Mouse (Mus musculus) heart, embryonic 11.5 days (tissue): ENCODE results near the gene Numa1. TPM values are rescaled to one million over a fixed set of nuclear protein-coding genes. Genes with fewer than 3 reads are reported as not detected.
A peak's percentile ranks its signal among the peaks of the same experiment; 100 is the strongest.

Source experiments
- ATAC-seq: fragments of 200-750 bp; cut with Nextera tagmentation; replicated peaks from 2 replicates; pipeline ENCODE4 v1.8.0; 2017; ENCODE audit warnings: moderate library complexity; ENCODE audit not compliant: insufficient number of reproducible peaks, low FRiP score, low TSS enrichment
- H3K27ac ChIP-seq: fragments of 300-500 bp; sonication (generic); 2 replicates; pipeline ENCODE4 v1.5.1; 2014; ENCODE audit warnings: mild to moderate bottlenecking, low read depth, low read length
- H3K27me3 ChIP-seq: fragments of 300-500 bp; sonication (generic); 2 replicates; pipeline ENCODE4 v1.6.1; 2014; ENCODE audit warnings: mild to moderate bottlenecking, low read length, mixed read lengths; ENCODE audit not compliant: control insufficient read depth, insufficient read depth
- H3K36me3 ChIP-seq: fragments of 300-500 bp; sonication (generic); 2 replicates; pipeline ENCODE4 v1.6.1; 2014; ENCODE audit warnings: mild to moderate bottlenecking, low read length, moderate library complexity, mixed read lengths; ENCODE audit not compliant: control insufficient read depth, insufficient read depth
- H3K4me1 ChIP-seq: fragments of 300-500 bp; sonication (generic); 2 replicates; pipeline ENCODE4 v1.6.1; 2014; ENCODE audit warnings: low read length; ENCODE audit not compliant: control insufficient read depth, insufficient read depth
- H3K4me2 ChIP-seq: fragments of 300-500 bp; sonication (generic); 2 replicates; pipeline ENCODE4 v1.6.1; 2014; ENCODE audit warnings: mild to moderate bottlenecking, moderate library complexity
- H3K4me3 ChIP-seq: fragments of 300-500 bp; sonication (generic); 2 replicates; pipeline ENCODE4 v1.5.1; 2014; ENCODE audit warnings: low read depth, low read length
- H3K9ac ChIP-seq: fragments of 300-500 bp; sonication (generic); 2 replicates; pipeline ENCODE4 v1.6.1; 2014; ENCODE audit warnings: mild to moderate bottlenecking, low read depth, low read length, moderate library complexity
- H3K9me3 ChIP-seq: fragments of 300-500 bp; sonication (generic); replicated peaks from 2 replicates; pipeline ENCODE4 v1.6.1; 2016; ENCODE audit warnings: low read length; ENCODE audit not compliant: control insufficient read depth
- WGBS: fragments of 180-500 bp; shearing (Covaris S2); extraction: QIAGEN DNeasy Blood & Tissue Kit; methylation state at CpG from one replicate; pipeline ENCODE4 v1.1.7; 2014; ENCODE audit not compliant: insufficient replicate concordance; 5-methylcytosine and 5-hydroxymethylcytosine counted together
- polyA plus RNA-seq: library from polyadenylated mRNA; unstranded; fragments of >200 nt; fragmentation: Nextera tagmentation; extraction: Ambion mirVana; gene quantifications from 2 replicates; pipeline ENCODE4 v1.2.1, GENCODE M21; 2014

Numa1 gene
- polyA plus RNA-seq, 1 experiment from 2014 or later, result 58.0 TPM

DNA sequence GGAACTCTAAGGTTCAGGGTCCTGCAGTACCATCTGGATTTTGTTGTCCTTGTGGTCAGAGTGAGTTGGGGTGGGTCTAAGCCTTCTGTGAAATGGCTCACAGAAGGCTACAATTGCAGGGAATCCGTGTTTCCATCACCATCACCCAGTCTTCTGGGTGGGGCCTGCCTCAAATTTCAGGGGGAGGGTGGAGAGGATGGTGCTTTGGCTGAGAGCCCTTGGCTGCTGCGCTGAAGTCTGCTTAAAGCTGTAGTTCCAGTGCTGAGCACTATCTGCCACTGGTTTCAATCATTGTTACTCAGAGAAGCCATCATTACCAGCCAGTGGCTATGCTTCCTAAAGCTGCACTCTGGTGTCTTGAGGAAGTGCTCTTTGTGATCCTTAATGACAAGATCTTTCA, 40.6 kb downstream of the Numa1 start:
- peaks cover 17% of the 10 kb centered on the region for H3K4me1 ChIP-seq
- no peak for ATAC-seq
- 47% methylated on average over 2 of the region's 2 CpGs for WGBS
- H3K27me3 ChIP-seq, result no peaks in the 10 kb centered on the region
- H3K9me3 ChIP-seq, result no peaks in the 10 kb centered on the region
- no peak overlapping the region for H3K27ac ChIP-seq
- H3K4me2 ChIP-seq, result no peak overlapping the region
- H3K9ac ChIP-seq, result no peak overlapping the region
- H3K4me3 ChIP-seq, result no peak overlapping the region
- 0 out of 2 replicates have a peak, but pooled peaks cover 2% of the 10 kb centered on the region for H3K36me3 ChIP-seq

DNA sequence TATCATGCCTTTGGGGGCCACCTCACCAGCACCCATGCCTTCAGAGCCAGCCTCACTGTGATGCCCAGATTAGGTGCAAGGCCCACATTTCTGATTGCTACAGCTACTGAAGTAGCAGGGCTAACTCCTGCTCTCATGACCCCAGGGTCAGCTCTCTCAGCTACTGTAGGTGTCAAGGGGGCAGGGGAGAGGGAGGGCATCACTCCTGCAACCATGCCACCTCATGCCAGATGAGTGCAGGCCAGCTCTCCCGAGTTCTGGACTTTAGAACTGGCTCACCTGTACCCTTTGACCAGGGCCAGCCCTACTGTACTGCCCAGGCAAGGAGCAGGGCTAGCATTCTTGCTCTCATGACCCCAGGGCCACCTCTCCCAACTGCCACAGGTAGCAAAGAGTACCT, 48.8 kb downstream of the Numa1 start:
- no peak overlapping the region for H3K4me2 ChIP-seq
- H3K27me3 ChIP-seq, result no peaks in the 10 kb centered on the region
- H3K27ac ChIP-seq, result no peak overlapping the region
- H3K4me1 ChIP-seq, result no peaks in the 10 kb centered on the region
- no peaks in the 10 kb centered on the region for H3K9me3 ChIP-seq
- H3K4me3 ChIP-seq, result no peak overlapping the region
- no peak for ATAC-seq
- WGBS, result 84% methylated on average over 1 of the region's 1 CpGs
- H3K9ac ChIP-seq, result no peak overlapping the region
- H3K36me3 ChIP-seq, result peaks cover 8% of the 10 kb centered on the region; the same call in 1 of the 2 replicates

DNA sequence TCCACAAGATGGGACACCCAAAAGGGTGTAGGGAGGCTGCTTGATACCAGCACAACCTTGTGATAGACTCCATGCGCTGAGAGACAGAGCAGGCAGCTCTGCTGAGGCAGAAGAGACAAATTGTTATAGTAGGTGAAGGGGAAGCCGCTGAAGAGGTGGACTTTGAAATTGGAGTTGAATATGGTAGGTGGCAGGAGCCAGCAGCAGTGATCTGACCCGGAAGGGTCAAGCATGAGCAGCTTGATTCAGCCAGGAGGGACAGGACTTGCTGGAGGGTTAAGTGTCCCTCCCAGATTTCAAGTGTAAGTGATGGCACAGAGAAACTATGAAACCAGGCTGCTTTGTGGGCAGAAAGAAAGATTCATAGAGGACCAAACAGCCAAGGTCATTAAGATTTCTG, 51.2 kb downstream of the Numa1 start:
- H3K4me1 ChIP-seq, result no peaks in the 10 kb centered on the region
- no peaks in the 10 kb centered on the region for H3K9me3 ChIP-seq
- no peak overlapping the region for H3K4me2 ChIP-seq
- no peak overlapping the region for H3K27ac ChIP-seq
- H3K27me3 ChIP-seq, result no peaks in the 10 kb centered on the region
- H3K9ac ChIP-seq, result no peak overlapping the region
- H3K36me3 ChIP-seq, result peaks cover 20% of the 10 kb centered on the region
- no peak overlapping the region for H3K4me3 ChIP-seq
- WGBS, result 93% methylated on average over 3 of the region's 3 CpGs
- ATAC-seq, result no peak

DNA sequence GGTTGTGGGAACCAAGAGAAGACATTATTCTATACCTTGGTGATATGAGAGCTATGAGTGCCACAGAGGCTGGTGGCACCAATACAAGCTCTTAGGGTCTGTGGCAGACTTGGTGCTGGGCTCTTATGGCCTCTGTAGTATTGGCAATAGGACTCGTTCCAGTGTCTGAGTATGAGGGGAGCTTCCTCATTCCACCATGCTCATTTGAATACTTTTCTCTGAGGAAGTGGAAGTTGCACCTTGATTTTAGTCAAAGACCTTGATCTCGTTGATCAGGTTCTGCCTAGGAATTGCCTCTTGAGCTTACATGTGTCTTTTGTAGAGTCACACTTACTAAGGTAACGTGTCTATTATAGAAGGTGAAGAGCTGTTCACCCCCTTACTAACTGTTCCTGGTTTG, 60.3 kb downstream of the Numa1 start:
- H3K36me3 ChIP-seq, result peaks cover 48% of the 10 kb centered on the region
- H3K9me3 ChIP-seq, result no peaks in the 10 kb centered on the region

DNA sequence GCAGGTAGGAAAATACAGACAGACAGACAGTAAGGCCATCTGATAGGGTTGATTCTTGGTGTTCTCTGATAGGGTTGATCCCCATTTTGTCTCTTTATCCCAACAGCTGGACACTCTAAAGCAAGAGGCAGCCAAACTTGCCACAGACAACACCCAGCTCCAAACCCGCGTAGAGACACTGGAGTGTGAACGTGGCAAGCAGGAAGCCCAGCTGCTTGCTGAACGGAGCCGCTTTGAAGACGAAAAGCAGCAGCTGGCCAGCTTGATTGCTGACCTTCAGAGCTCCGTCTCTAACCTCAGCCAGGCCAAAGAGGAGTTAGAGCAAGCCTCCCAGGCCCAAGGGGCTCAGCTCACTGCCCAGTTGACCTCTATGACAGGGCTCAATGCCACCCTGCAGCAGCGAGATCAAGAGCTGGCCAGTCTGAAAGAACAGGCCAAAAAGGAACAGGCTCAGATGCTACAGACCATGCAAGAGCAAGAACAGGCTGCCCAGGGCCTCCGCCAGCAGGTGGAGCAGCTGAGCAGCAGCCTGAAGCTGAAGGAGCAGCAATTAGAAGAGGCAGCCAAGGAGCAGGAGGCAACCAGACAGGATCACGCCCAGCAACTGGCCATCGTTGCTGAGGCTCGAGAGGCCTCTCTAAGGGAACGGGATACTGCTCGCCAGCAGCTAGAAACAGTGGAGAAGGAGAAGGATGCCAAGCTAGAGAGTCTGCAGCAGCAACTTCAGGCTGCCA, 64.5 kb downstream of the Numa1 start:
- Histone ChIP-seq H3K4me1 (no peaks in the 10 kb centered on the region), H3K27me3 (no peaks in the 10 kb centered on the region), H3K36me3 (peaks cover 69% of the 10 kb centered on the region), H3K9me3 (no peaks in the 10 kb centered on the region), H3K27ac (no peak overlapping the region), H3K9ac (no peak overlapping the region), H3K4me3 (no peak overlapping the region), H3K4me2 (no peak overlapping the region)
- 0 out of 2 replicates have a peak, but pooled peaks have one; percentile 24 for ATAC-seq
- WGBS, result 66% methylated on average over 14 of the region's 14 CpGs

More for the DNA sequence above, 60.3 kb downstream of the Numa1 start:
- no peak overlapping the region for H3K4me2 ChIP-seq
- no peak overlapping the region for H3K4me3 ChIP-seq
- ATAC-seq, result no peak
- 88% methylated on average over 3 of the region's 3 CpGs for WGBS
- no peaks in the 10 kb centered on the region for H3K27me3 ChIP-seq
- H3K9ac ChIP-seq, result no peak overlapping the region
- H3K27ac ChIP-seq, result no peak overlapping the region
- H3K4me1 ChIP-seq, result no peaks in the 10 kb centered on the region

DNA sequence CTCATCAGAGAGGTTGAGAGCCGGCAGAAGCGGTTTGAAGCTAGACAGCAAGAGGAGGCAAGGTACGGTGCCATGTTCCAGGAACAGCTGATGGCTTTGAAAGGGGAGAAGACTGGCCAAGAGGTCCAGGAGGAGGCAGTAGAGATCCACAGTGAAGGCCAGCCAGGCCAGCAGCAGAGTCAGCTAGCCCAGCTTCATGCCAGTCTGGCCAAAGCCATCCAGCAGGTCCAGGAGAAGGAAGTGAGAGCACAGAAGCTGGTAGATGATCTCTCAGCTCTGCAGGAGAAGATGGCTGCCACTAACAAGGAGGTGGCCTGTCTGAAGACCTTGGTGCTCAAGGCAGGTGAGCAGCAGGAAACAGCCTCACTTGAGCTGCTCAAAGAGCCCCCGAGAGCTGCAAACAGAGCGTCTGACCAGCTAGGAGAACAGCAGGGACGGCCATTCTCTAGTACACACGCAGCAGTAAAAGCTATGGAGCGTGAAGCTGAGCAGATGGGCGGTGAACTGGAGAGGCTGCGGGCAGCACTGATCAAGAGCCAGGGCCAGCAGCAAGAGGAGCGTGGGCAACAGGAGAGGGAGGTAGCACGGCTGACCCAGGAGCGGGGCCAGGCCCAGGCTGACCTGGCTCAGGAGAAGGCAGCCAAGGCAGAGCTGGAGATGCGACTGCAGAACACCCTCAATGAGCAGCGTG, 65.7 kb downstream of the Numa1 start:
- Histone ChIP-seq H3K36me3 (peaks cover 62% of the 10 kb centered on the region), H3K9ac (no peak overlapping the region), H3K4me3 (no peak overlapping the region), H3K27ac (no peak overlapping the region), H3K27me3 (no peaks in the 10 kb centered on the region), H3K4me2 (no peak overlapping the region), H3K9me3 (no peaks in the 10 kb centered on the region), H3K4me1 (no peaks in the 10 kb centered on the region)
- no peak for ATAC-seq
- 95% methylated on average over 15 of the region's 15 CpGs for WGBS

DNA sequence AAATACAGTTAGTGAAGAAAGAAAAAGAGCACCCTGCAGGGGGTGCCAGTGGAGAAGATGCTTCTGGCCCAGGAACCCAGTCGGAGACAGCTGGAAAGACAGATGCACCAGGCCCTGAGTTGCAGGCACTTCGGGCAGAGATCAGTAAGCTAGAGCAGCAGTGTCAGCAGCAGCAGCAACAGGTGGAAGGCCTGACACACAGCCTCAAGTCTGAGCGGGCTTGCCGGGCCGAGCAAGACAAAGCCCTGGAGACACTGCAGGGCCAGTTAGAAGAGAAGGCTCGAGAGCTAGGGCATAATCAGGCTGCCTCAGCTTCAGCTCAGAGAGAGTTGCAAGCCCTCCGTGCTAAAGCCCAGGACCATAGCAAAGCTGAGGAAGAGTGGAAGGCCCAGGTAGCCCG, 66.4 kb downstream of the Numa1 start:
- WGBS, result 94% methylated on average over 8 of the region's 8 CpGs
- H3K4me1 ChIP-seq, result no peaks in the 10 kb centered on the region
- H3K27me3 ChIP-seq, result no peaks in the 10 kb centered on the region
- H3K9ac ChIP-seq, result no peak overlapping the region
- H3K4me2 ChIP-seq, result no peak overlapping the region
- H3K27ac ChIP-seq, result no peak overlapping the region
- no peak overlapping the region for H3K4me3 ChIP-seq
- no peaks in the 10 kb centered on the region for H3K9me3 ChIP-seq
- H3K36me3 ChIP-seq, result peaks cover 56% of the 10 kb centered on the region
- no peak for ATAC-seq

DNA sequence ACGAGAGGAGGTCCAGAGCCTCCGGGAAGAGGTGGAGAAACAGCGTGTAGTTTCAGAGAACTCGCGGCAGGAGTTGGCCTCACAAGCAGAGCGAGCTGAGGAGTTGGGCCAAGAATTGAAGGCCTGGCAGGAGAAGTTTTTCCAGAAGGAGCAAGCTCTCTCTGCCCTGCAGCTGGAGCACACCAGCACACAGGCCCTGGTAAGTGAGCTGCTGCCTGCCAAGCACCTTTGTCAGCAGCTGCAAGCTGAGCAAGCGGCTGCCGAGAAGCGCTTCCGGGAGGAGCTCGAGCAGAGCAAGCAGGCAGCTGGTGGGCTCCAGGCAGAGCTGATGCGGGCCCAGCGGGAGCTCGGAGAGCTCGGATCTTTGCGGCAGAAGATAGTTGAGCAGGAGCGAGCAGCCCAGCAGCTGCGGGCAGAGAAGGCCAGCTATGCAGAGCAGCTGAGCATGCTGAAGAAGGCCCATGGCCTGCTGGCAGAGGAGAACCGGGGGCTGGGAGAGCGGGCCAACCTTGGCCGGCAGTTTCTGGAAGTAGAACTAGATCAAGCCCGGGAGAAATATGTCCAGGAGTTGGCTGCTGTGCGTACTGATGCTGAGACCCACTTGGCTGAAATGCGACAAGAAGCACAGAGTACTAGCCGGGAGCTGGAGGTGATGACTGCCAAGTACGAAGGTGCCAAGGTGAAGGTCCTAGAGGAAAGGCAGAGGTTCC, 67.2 kb downstream of the Numa1 start:
- 87% methylated on average over 26 of the region's 26 CpGs for WGBS
- peaks cover 51% of the 10 kb centered on the region for H3K36me3 ChIP-seq
- no peak overlapping the region for H3K27ac ChIP-seq

More for the DNA sequence above, 67.2 kb downstream of the Numa1 start:
- H3K9me3 ChIP-seq, result no peaks in the 10 kb centered on the region
- ATAC-seq, result no peak
- H3K4me2 ChIP-seq, result no peak overlapping the region
- H3K9ac ChIP-seq, result no peak overlapping the region
- H3K4me1 ChIP-seq, result no peaks in the 10 kb centered on the region
- no peaks in the 10 kb centered on the region for H3K27me3 ChIP-seq
- no peak overlapping the region for H3K4me3 ChIP-seq
